Mouse (Mus musculus): ENCODE measurements at regions not wholly inside any gene's neighbourhood (a gene's known extent, or its start where the extent isn't known, plus 50 kb on each side); places are given as distances from the start of the nearest gene placed in this dataset.

DNA sequence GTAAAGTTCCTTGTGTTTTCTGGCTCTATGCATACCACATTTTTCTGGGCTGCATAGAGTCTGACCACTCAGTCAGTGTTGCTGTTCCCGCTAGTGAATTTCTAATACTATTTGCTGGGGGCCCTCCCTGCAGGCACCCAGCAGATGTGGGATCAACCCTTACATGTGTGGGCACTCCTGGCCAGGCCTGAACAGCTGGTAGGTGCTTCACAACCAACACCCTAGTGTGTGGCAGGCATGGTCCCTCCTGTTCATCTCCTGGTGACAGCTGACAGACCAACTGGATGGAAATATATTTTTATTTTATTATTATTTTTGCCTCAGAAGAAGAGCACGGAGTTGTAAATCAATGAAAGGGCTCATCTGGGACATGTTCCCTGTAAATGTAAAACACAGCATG, 154.4 kb upstream of the Sulf2 start:
- TF ChIP-seq POLR2A (IDR thresholded peaks at IDR 0.05; ENCODE audit: borderline replicate concordance, extremely low read depth, insufficient read depth, insufficient read length, poor library complexity, severe bottlenecking) (no peak), CTCF (IDR thresholded peaks at IDR 0.05; ENCODE audit: borderline replicate concordance, extremely low read depth, insufficient read depth, insufficient read length) (no peak)

Measured in brain, embryonic 14.5 days (tissue).